Mouse (Mus musculus): ENCODE measurements at regions not wholly inside any gene's neighbourhood (a gene's known extent, or its start where the extent isn't known, plus 50 kb on each side); places are given as distances from the start of the nearest gene placed in this dataset.

GRCm38 (mm10) chr7:73151586-73152467 is 223.5 kb upstream of the Rgma start:
- no peak for DNase-seq

DNA sequence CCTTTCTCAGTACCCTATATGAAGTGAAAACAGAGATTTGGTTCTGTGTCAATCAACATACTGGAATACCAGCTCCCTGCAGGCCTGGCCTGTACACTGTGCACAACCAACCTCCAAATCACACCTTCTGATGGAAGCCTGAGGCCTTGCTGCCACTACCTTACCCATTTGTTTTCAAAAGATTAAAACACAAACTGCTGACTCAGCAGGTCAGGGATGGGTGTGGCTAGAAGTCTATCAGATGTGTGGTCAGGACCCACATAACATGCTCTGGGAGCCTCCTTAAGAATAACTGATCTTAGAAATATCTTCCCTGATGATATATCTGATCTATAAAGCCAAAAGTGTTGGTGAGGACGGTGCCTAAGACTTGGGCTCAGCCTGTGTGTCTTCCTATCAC is 221.6 kb upstream of the Rgma start:
- DNase-seq: no peak

- no peak for DNase-seq
These were observed 216.5 kb upstream of the Rgma start for GRCm38 (mm10) chr7:73158833-73159232.

GRCm38 (mm10) chr7:73160968-73161367 is 214.3 kb upstream of the Rgma start:
- DNase-seq: no peak

DNA sequence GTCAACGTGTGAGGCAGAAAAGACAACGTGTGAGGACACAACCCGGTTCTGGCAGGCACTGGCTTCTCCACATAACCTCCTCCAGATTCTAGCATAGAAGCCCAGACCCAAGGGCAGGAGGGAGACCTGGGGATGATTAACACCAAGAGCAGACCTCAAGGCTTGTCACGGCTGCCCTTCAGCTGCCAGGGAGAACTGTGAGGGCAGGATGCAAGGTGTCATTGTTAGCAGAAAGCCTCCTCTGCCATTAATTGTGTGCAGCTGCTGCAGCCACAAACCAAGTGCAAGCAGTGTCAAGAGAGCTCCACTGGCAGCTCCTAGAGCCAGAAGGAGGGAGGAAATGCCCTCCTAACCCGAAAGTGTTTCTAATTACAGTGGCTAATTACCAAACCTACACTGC is 211.6 kb upstream of the Rgma start:
- DNase-seq: no peak

DNA sequence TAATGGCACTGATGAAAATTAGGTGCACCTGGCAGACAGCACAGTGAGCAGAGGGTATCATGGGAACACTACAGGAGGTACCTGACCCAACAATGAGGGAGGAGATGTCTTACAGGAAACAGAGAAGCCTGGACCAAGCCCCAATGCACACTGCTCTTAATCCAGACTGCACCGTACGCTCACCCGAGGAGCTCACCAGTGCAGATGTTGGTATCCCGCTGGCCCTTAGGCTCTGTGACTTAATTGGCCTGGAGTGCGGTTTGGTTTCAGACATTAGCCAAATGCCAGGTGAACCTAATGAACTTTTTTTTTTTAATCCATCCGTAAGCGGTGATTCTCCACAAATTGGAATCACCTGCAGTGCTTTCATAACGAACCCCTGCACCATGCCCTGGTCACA is 209.8 kb upstream of the Rgma start:
- DNase-seq: no peak

- no peak for DNase-seq
These were observed 205.9 kb upstream of the Rgma start for GRCm38 (mm10) chr7:73169416-73169815.

- DNase-seq: no peak
These were observed 202.7 kb upstream of the Rgma start for GRCm38 (mm10) chr7:73172615-73173014.

DNA sequence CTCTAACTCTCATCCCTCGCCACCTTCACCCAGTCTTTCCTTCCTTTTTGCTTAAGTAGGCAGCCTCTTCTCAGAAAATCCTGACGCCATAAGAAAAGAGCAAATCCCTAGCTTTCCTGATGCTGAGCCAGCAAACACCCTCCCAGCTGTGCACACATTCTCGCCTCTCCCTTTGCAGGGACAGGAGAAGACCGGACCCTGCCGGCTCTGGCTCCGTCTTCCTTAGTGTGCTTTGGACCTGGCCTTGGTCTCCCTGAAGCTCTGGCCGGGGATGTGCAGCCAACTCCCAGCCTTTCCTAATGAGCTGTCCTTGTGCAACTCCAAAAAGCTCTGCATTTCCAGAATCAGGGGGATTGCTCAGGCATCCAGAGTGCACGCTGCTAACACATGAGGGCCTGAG is 191.5 kb upstream of the Rgma start:
- DNase-seq: no peak

DNA sequence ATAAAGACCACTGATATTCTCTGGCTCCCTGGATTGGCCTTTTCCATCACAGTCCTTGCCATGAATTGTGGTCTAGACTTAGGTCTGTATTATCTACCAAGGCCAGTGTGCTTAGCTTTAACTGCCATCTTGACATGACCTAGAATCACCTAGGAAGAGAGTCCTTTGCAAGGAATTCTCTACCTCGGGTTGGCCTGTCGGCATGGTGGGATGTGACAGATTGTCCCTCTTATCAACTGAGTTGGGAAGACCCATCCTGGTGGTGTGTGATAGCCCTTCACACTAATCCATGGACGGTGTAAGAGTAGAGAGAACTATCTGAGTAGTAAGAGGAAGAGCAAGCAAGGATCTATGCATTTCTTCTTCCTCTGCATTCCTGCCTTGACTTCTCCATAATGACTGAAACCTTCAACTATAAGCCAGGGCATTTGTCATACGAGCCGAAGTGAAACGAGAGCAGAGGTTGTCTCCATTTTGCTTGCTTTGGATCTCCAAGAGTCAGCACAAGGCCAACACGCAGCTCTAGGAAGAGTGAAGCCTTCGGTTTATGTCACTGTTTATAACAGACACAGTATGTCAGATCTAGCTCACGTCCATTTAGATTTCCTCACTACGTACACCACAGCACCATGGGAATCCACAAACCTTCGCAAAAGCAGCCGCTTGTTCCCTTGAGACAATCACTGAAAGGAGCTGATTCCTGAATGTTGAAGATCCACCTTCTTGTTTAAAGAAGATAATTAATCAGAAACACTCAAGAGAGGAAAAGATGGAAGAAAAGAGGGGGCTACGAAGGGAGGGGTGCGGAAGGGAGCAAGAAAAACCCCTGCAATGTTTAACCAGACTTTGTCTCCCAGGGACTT is 190.9 kb upstream of the Rgma start:
- DNase-seq: no peak

DNA sequence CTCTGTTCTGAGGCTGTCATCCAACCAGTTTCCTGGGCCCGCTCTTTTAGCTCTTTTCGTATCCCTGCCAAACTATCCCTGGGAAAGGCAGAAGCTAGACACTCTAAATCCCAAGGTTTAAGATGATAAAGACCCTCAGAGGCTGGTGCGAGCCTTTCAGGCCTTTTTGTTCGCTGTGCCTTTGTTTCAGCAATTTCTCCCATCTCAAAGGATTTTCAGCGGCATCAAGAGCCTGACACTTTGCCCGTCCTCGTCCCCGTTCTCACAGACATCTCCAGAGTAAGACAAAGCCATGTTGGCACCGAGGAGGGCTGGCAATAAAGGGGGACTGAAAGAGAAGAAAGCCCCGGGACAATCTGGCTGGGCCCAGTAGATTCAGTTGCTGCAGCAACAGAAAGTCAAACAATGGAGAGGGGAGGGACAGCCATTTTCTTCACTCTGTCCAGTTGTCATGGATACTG is 190.2 kb upstream of the Rgma start:
- DNase-seq: peak; percentile 45

DNA sequence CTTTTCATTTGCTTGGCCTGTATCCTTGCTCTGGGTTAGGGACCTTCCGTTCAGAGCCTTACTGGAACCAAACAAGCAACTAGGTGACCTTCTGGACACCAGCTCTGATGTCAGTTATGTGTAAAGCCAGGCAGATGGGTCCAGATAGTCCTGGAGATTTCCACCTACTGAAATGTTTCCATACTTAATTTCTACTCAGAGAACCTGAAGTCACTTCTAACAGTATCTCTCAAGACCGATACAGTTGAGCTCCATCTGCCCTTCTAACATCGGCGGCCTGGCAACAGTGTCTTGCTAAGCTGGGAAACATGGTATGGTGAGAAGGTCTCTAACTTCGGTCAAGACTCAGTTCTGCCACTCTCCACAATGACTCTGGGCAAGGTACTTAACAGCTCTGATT is 189.7 kb upstream of the Rgma start:
- no peak for DNase-seq

DNA sequence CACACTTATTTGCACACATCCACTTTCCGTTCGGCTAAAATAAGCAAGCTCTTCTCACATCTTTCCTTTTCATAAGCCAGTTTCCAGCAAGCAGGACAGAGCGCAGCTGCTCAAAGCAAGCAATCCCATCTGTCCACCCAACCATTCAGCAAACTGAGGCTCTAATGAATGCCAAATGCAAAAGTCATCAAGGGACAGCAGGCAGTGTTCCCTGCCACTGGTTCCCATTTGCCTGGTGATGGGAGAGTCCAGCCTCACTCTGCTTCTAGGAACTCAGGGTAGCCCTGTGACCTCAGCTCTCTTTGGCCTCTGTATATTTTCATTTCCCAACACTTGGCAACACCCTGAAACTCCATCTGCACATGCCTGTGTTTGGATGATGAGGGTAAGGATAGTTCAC is 188.8 kb upstream of the Rgma start:
- no peak for DNase-seq

- DNase-seq: no peak
These were observed 183.7 kb upstream of the Rgma start for GRCm38 (mm10) chr7:73191388-73192278.

GRCm38 (mm10) chr7:73192839-73193238 is 182.5 kb upstream of the Rgma start:
- no peak for DNase-seq

- no peak for DNase-seq
These were observed 180.0 kb upstream of the Rgma start for GRCm38 (mm10) chr7:73195306-73195705.

DNA sequence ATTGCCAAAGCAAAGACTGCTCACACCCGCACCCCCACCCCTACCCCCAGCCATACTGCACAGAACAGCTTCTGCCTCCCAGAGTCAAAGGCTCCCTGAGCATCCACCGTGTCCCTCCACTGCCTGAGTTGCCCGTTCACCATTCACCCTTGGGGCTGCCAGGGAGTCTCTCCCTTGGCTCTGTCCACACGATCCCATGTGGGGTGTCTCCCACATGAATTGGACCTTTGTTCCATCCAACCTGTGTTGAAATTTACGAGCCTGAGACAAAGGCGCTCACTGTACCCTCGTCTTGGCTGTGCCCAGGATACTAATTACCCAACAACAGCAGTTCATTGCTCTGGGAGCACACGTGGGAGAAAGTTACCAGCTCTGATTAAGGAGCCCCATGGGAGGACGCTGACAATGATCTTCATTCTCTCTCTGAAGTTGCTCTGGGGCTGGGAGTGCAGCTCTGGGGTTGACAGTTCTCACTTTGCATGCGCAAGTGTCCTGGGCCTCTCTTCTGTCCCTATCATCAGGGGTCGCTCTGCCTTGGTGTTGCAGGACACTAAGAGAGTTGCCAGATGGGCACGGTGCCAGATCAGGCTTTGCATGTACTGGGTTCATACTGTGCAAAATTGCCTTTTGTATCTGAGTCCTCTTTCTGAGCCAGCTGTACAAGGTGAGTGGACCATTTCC is 178.3 kb upstream of the Rgma start:
- DNase-seq: peak; percentile 17

GRCm38 (mm10) chr7:73198069-73198468 is 177.2 kb upstream of the Rgma start:
- DNase-seq: no peak

GRCm38 (mm10) chr7:73199967-73200366 is 175.3 kb upstream of the Rgma start:
- no peak for DNase-seq

GRCm38 (mm10) chr7:73201330-73201729 is 174.0 kb upstream of the Rgma start:
- DNase-seq: no peak

GRCm38 (mm10) chr7:73206922-73207811 is 168.1 kb upstream of the Rgma start:
- DNase-seq: no peak
